ENCODE assay signal across 20 mouse cellular contexts in genomic region chr3:116530826-116531225, GRCm38 (mm10). TPM values are rescaled to one million over a fixed set of nuclear protein-coding genes. Genes with fewer than 3 reads are reported as not detected.
DNase-seq lines count a peak whose midpoint lies in the region; ATAC-seq lines count a peak whose summit lies in the region.
"Had no signal": no experiment of that assay in that cellular context is flagged by ENCODE, and none has a peak within 500 bp of the region (broad histone marks: within the 10 kb centered on the region; RNA-seq: fewer than 3 reads in every experiment).

No protein-coding gene starts in this region.

- H3K4me3 ChIP-seq in kidney, embryonic 14.5 days (ENCODE audit: low read length), result no peak overlapping the region
- H3K4me3 ChIP-seq: embryonic facial prominence, embryonic 12.5 days; heart, embryonic 15.5 days; hindbrain, embryonic 13.5 days; intestine, embryonic 15.5 days; lung, embryonic 15.5 days had no signal

- 95% methylated on average over 4 of the region's 4 CpGs for WGBS in kidney, embryonic 14.5 days

- H3K9ac ChIP-seq in kidney, embryonic 14.5 days (ENCODE audit: low read depth, low read length), result no peak overlapping the region
- H3K9ac ChIP-seq: embryonic facial prominence, embryonic 12.5 days; heart, embryonic 15.5 days; hindbrain, embryonic 13.5 days; intestine, embryonic 15.5 days; lung, embryonic 15.5 days had no signal

- intact Hi-C loops in left cerebral cortex, postnatal 4 days (cut with DNase I), result no loop called here

- no peaks in the 10 kb centered on the region for H3K27me3 ChIP-seq in kidney, embryonic 14.5 days (ENCODE audit: control insufficient read depth, insufficient read depth, low read length)
- H3K27me3 ChIP-seq: embryonic facial prominence, embryonic 12.5 days; heart, embryonic 15.5 days; hindbrain, embryonic 13.5 days; intestine, embryonic 15.5 days; lung, embryonic 15.5 days had no signal

- peak; percentile 20 to 61 for DNase-seq in frontal cortex, adult 2 months (ENCODE audit: extremely low spot score in 1 of 2, low spot score in 1 of 2)
- no peak for DNase-seq in frontal cortex, postnatal 25 days (ENCODE audit: low spot score in 2 of 2)
- DNase-seq in kidney, adult 9 months, result peak; percentile 9
- peak; percentile 36 to 37 for DNase-seq in left cerebral cortex, adult 18-20 months (ENCODE audit: low spot score in 2 of 2)
- DNase-seq in left cerebral cortex, postnatal 4 days, result no peak
- peak; percentile 62 for DNase-seq in brain, adult 2 months (ENCODE audit: low read depth, low spot score)
- no peak for DNase-seq in adrenal gland, adult 2 months
- DNase-seq: adrenal gland, postnatal 10 days; cerebellum, adult 2 months; gastrocnemius, postnatal 25 days; thymus, postnatal 25 days had no signal

- no peak overlapping the region for H3K27ac ChIP-seq in kidney, embryonic 14.5 days (ENCODE audit: low read depth, low read length)
- H3K27ac ChIP-seq: embryonic facial prominence, embryonic 12.5 days; hindbrain, embryonic 13.5 days; intestine, embryonic 15.5 days; lung, embryonic 15.5 days had no signal

- no peaks in the 10 kb centered on the region for H3K9me3 ChIP-seq in kidney, embryonic 14.5 days (ENCODE audit: control insufficient read depth, low read length)
- H3K9me3 ChIP-seq: embryonic facial prominence, embryonic 12.5 days; heart, embryonic 15.5 days; hindbrain, embryonic 13.5 days; intestine, embryonic 15.5 days; lung, embryonic 15.5 days had no signal

- no peak overlapping the region for H3K4me2 ChIP-seq in kidney, embryonic 14.5 days (replicated peaks; ENCODE audit: low read depth, low read length)
- H3K4me2 ChIP-seq: embryonic facial prominence, embryonic 12.5 days; heart, embryonic 15.5 days; hindbrain, embryonic 13.5 days; intestine, embryonic 15.5 days; lung, embryonic 15.5 days had no signal

- no peaks in the 10 kb centered on the region for H3K4me1 ChIP-seq in kidney, embryonic 14.5 days (ENCODE audit: control insufficient read depth, insufficient read depth, low read length)
- H3K4me1 ChIP-seq: embryonic facial prominence, embryonic 12.5 days; hindbrain, embryonic 13.5 days; intestine, embryonic 15.5 days; lung, embryonic 15.5 days had no signal

- peaks cover 21% of the 10 kb centered on the region for H3K36me3 ChIP-seq in kidney, embryonic 14.5 days (ENCODE audit: control insufficient read depth, insufficient read depth, low read length)

- ATAC-seq in kidney, embryonic 14.5 days (ENCODE audit: low FRiP score, low TSS enrichment), result no peak
- ATAC-seq: intestine, embryonic 15.5 days; midbrain, embryonic 16.5 days had no signal

RNA-seq across cellular contexts. Expression of gene Dbt, which starts 18.0 kb away (rescaled TPM):
- polyA plus RNA-seq in frontal cortex, adult 2 months (2012; rRNA removed), result 15.6 and 21.1 TPM in 2 replicates
- polyA plus RNA-seq in kidney, embryonic 14.5 days (2014; fragmentation: Nextera tagmentation; extraction: Ambion mirVana), result 14.2 and 17.6 TPM in 2 replicates
- 10 to 100 TPM; 14.1 to 15.1 TPM for total RNA-seq in left cerebral cortex, adult 18-20 months (2021)
- total RNA-seq in left cerebral cortex, postnatal 4 days (2021), result 10 to 100 TPM; 13.8 to 16.2 TPM
- total RNA-seq in adrenal gland, adult 2 months (2021), result 10 to 100 TPM; 83.9 to 91.5 TPM
- polyA plus RNA-seq in adrenal gland, adult 2 months (2012; rRNA removed), result 13.2 and 21.4 TPM in 2 replicates

RNA-seq across cellular contexts. Expression of gene Rtca, which starts 22.8 kb away (rescaled TPM):
- polyA plus RNA-seq in frontal cortex, adult 2 months (2012; rRNA removed), result 84.2 and 86.5 TPM in 2 replicates
- polyA plus RNA-seq in kidney, embryonic 14.5 days (2014; fragmentation: Nextera tagmentation; extraction: Ambion mirVana), result 92.2 and 95.6 TPM in 2 replicates
- total RNA-seq in left cerebral cortex, adult 18-20 months (2021), result 10 to 100 TPM; 57.0 to 61.5 TPM
- 10 to 100 TPM; 67.5 to 71.1 TPM for total RNA-seq in left cerebral cortex, postnatal 4 days (2021)
- 10 to 100 TPM; 27.4 to 37.1 TPM for total RNA-seq in adrenal gland, adult 2 months (2021)
- 28.6 and 40.6 TPM in 2 replicates for polyA plus RNA-seq in adrenal gland, adult 2 months (2012; rRNA removed)

RNA-seq across cellular contexts. Expression of gene Lrrc39, which starts 31.9 kb away (rescaled TPM):
- 0.44 and 0.66 TPM in 2 replicates for polyA plus RNA-seq in frontal cortex, adult 2 months (2012; rRNA removed)
- polyA plus RNA-seq in kidney, embryonic 14.5 days (2014; fragmentation: Nextera tagmentation; extraction: Ambion mirVana), result 0.45 and 0.61 TPM in 2 replicates
- not detected for total RNA-seq in left cerebral cortex, adult 18-20 months (2021)
- total RNA-seq in left cerebral cortex, postnatal 4 days (2021), result not detected
- 1 to 10 TPM; 2.0 to 3.2 TPM for total RNA-seq in adrenal gland, adult 2 months (2021)
- polyA plus RNA-seq in adrenal gland, adult 2 months (2012; rRNA removed), result 0.31 and 0.43 TPM in 2 replicates
- total RNA-seq: layer of hippocampus, adult 18-20 months had no signal
- polyA plus RNA-seq: testis, adult 2 months had no signal

Comparison
In these comparisons a context has a peak if more than half of its experiments do, and no peak if none do; other contexts are left out.
1. DNase-seq: peak in frontal cortex, adult 2 months (2 of 2), kidney, adult 9 months (single experiment), left cerebral cortex, adult 18-20 months (2 of 2) and brain, adult 2 months (single experiment); none in frontal cortex, postnatal 25 days (0 of 2), left cerebral cortex, postnatal 4 days (single experiment) and adrenal gland, adult 2 months (single experiment).
2. RNA of gene Dbt, which starts 18.0 kb away (total RNA-seq): 83.9 to 91.5 TPM in adrenal gland, adult 2 months; 13.8 to 16.2 TPM in left cerebral cortex, postnatal 4 days and 14.1 to 15.1 TPM in left cerebral cortex, adult 18-20 months; every median in the first group is over 4 times any median in the second.